Mouse (Mus musculus) ES-Bruce4 (cell line): ENCODE results near the gene Car2.

ENCODE experiments used
- CTCF ChIP-seq: IDR thresholded peaks from one replicate; pipeline ENCODE4 v1.8.1; 2011; ENCODE audit warnings: low read depth, low read length
- EP300 ChIP-seq: IDR thresholded peaks from 2 replicates; pipeline ENCODE4 v1.6.1; 2011; ENCODE audit warnings: low read depth, low read length; ENCODE audit not compliant: insufficient read depth
- POLR2A ChIP-seq: IDR thresholded peaks from one replicate; pipeline ENCODE4 v1.8.1; 2011; ENCODE audit warnings: low read length; ENCODE audit not compliant: insufficient read depth

GRCm38 (mm10) chr3:14878749-14879223 is 7.3 kb upstream of the Car2 start:
- TF ChIP-seq EP300, result no peak
- no peak for TF ChIP-seq POLR2A
- TF ChIP-seq CTCF, result no peak
